Mouse (Mus musculus) kidney, embryonic 16.5 days (tissue): ENCODE data around the gene Adssl1. TPM values are rescaled to one million over a fixed set of nuclear protein-coding genes. Genes with fewer than 3 reads are reported as not detected.
A peak's percentile ranks its signal among the peaks of the same experiment; 100 is the strongest.

Source experiments
- ATAC-seq: fragments of 200-750 bp; cut with Nextera tagmentation; 2 replicates; pipeline ENCODE4 v1.8.0; 2017; ENCODE audit warnings: moderate TSS enrichment; ENCODE audit not compliant: low FRiP score, low TSS enrichment
- H3K27ac ChIP-seq: fragments of 300-500 bp; sonication (generic); 2 replicates; pipeline ENCODE4 v1.5.1; 2014; ENCODE audit warnings: low read length
- H3K27me3 ChIP-seq: fragments of 300-500 bp; sonication (generic); 2 replicates; pipeline ENCODE4 v1.6.1; 2014; ENCODE audit warnings: low read length, control low read depth, mixed read lengths; ENCODE audit not compliant: insufficient read depth
- H3K36me3 ChIP-seq: fragments of 300-500 bp; sonication (generic); 2 replicates; pipeline ENCODE4 v1.6.1; 2014; ENCODE audit warnings: low read length, control low read depth, mixed read lengths; ENCODE audit not compliant: insufficient read depth
- H3K4me1 ChIP-seq: fragments of 300-500 bp; sonication (generic); 2 replicates; pipeline ENCODE4 v1.6.1; 2014; ENCODE audit warnings: low read length, control low read depth, mixed read lengths; ENCODE audit not compliant: insufficient read depth
- H3K4me2 ChIP-seq: fragments of 300-500 bp; sonication (generic); replicated peaks from 2 replicates; pipeline ENCODE4 v1.6.1; 2014; ENCODE audit warnings: low read depth, low read length
- H3K4me3 ChIP-seq: fragments of 300-500 bp; sonication (generic); 2 replicates; pipeline ENCODE4 v1.5.1; 2014; ENCODE audit warnings: mild to moderate bottlenecking, low read length
- H3K9ac ChIP-seq: fragments of 300-500 bp; sonication (generic); replicated peaks from 2 replicates; pipeline ENCODE4 v1.6.1; 2014; ENCODE audit warnings: low read length
- H3K9me3 ChIP-seq: fragments of 300-500 bp; sonication (generic); 2 replicates; pipeline ENCODE4 v1.6.1; 2016; ENCODE audit warnings: low read length, control low read depth
- WGBS: fragments of 180-500 bp; shearing (Covaris S2); extraction: QIAGEN DNeasy Blood & Tissue Kit; methylation state at CpG from one replicate; pipeline ENCODE4 v1.1.7; 2014; 5-methylcytosine and 5-hydroxymethylcytosine counted together
- polyA plus RNA-seq: library from polyadenylated mRNA; unstranded; fragments of >200 nt; fragmentation: Nextera tagmentation; extraction: Ambion mirVana; gene quantifications from 2 replicates; pipeline ENCODE4 v1.2.1, GENCODE M21; 2015

Adssl1 gene
- polyA plus RNA-seq, 1 experiment from 2014 or later: 12.7 TPM

- Histone ChIP-seq H3K9ac (peak overlapping the region; percentile 100), H3K9me3 (no peaks in the 10 kb centered on the region), H3K27me3 (no peaks in the 10 kb centered on the region), H3K4me3 (peak overlapping the region; percentile 99), H3K4me1 (peaks cover 72% of the 10 kb centered on the region), H3K4me2 (peak overlapping the region; percentile 72), H3K36me3 (peaks cover 36% of the 10 kb centered on the region), H3K27ac (peak overlapping the region; percentile 50; the same call in 1 of the 2 replicates)
- WGBS: 73% methylated on average over 7 of the region's 7 CpGs
- no peak for ATAC-seq
Measured at GRCm38 (mm10) chr12:112671891-112672290, 52.0 kb downstream of the Adssl1 start.

- H3K27me3 ChIP-seq: 0 out of 2 replicates have a peak, but pooled peaks cover 4% of the 10 kb centered on the region
- H3K4me2 ChIP-seq: peak overlapping the region; percentile 72
- peak overlapping the region; percentile 100 for H3K9ac ChIP-seq
- 3% methylated on average over 21 of the region's 21 CpGs for WGBS
- peak overlapping the region; percentile 97 for H3K27ac ChIP-seq
- H3K36me3 ChIP-seq: peaks cover 29% of the 10 kb centered on the region
- peak overlapping the region; percentile 99 for H3K4me3 ChIP-seq
- H3K9me3 ChIP-seq: no peaks in the 10 kb centered on the region
- no peak for ATAC-seq
- H3K4me1 ChIP-seq: peaks cover 76% of the 10 kb centered on the region
Measured at GRCm38 (mm10) chr12:112672744-112673575, 53.1 kb downstream of the Adssl1 start.

GRCm38 (mm10) chr12:112673576-112674091, 53.8 kb downstream of the Adssl1 start:
- Histone ChIP-seq H3K4me3 (peak overlapping the region; percentile 99), H3K36me3 (peaks cover 23% of the 10 kb centered on the region), H3K9me3 (no peaks in the 10 kb centered on the region), H3K9ac (peak overlapping the region; percentile 100), H3K4me1 (peaks cover 75% of the 10 kb centered on the region), H3K4me2 (peak overlapping the region; percentile 72), H3K27ac (peak overlapping the region; percentile 97), H3K27me3 (0 out of 2 replicates have a peak, but pooled peaks cover 4% of the 10 kb centered on the region)
- 0% methylated on average over 32 of the region's 68 CpGs for WGBS
- ATAC-seq: peak; percentile 0; the same call in 1 of the 2 replicates

- H3K9ac ChIP-seq: peak within 1 kb of the TSS; percentile 100
Measured at GRCm38 (mm10) chr12:112674132-112675011, 54.5 kb downstream of the Adssl1 start, which contains the start of gene Akt1. Gene Akt1, minus strand, starts transcription at chr12:112674884.

DNA sequence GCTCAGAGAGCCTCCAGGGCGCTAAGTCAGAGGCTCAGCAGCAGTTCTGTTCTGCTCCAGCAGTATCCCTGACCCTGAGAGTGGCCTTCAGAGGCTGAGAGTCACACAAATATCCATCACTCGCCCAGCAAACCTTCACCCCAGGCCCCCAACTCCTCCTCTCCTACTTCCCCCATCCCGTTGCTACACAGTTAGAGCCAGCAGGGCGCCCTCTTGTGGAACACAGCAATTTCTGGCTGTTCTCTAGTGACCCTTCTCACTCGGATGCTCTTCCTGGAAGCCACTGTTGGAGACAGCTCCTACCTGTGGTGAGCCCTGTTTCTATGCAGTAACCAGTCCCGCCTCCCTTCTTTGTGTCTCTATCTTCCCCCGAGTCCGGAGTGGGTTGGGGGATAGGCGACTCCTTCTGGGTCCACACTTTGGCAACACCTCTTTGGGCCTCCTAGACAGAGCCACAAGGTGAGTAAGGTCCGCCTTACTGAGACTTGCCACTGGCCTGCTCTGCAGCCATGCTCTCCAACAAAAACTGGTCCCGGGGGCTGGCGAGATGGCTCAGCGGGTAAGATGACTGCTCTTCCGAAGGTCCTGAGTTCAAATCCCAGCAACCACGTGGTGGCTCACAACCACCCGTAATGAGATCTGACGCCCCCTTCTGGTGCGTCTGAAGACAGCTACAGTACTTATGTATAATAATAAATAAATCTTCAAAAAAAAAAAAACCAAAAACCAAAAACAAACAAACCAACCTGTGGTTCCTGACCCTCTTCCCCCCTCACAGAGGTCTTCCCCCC, 55.6 kb downstream of the Adssl1 start:
- Histone ChIP-seq H3K4me1 (peaks cover 67% of the 10 kb centered on the region), H3K36me3 (peaks cover 7% of the 10 kb centered on the region), H3K9ac (peak overlapping the region; percentile 100), H3K4me3 (peak overlapping the region; percentile 99), H3K27ac (peak overlapping the region; percentile 97), H3K27me3 (peaks cover 14% of the 10 kb centered on the region), H3K9me3 (no peaks in the 10 kb centered on the region), H3K4me2 (peak overlapping the region; percentile 72)
- ATAC-seq: peak; percentile 40
- whole genome bisulfite sequencing: 20% methylated on average over 18 of the region's 18 CpGs

More at GRCm38 (mm10) chr12:112674132-112675011, 54.5 kb downstream of the Adssl1 start, which contains the start of gene Akt1:
- H3K27me3 ChIP-seq: peaks cover 4% of the 10 kb centered on the region; the same call in 1 of the 2 replicates
- H3K9me3 ChIP-seq: no peaks in the 10 kb centered on the region
- under 1% methylated on average over 46 of the region's 70 CpGs for WGBS
- peak within 1 kb of the TSS; percentile 72 for H3K4me2 ChIP-seq
- peak within 1 kb of the TSS; percentile 99 for H3K4me3 ChIP-seq
- H3K36me3 ChIP-seq: peaks cover 18% of the 10 kb centered on the region
- H3K27ac ChIP-seq: peak within 1 kb of the TSS; percentile 97
- peaks cover 71% of the 10 kb centered on the region for H3K4me1 ChIP-seq
- ATAC-seq: peak; percentile 37

DNA sequence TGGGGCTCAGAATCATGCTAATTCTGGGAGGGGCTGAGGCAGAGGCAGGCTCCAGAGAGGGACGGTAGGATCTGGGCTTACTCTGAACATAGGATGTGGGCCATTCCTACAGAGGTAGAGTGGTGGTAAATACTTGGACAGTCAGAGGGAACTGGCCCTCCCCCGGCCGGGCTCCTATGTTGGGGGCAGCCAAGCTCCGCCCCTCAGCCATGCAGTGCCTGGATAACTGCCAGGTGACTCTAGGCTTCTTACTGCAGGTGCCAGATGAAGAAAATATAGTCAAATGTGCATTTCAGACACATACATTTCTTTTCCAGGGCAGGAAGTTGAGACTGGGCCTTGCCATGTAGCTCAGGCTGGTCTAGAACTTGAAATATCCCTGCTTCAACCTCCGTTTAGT, 57.2 kb downstream of the Adssl1 start:
- no peak overlapping the region for H3K27ac ChIP-seq
- H3K9ac ChIP-seq: no peak overlapping the region
- no peaks in the 10 kb centered on the region; the same call in 1 of the 2 replicates for H3K36me3 ChIP-seq
- peaks cover 51% of the 10 kb centered on the region for H3K4me1 ChIP-seq
- WGBS: 47% methylated on average over 5 of the region's 5 CpGs
- no peak for ATAC-seq
- peaks cover 23% of the 10 kb centered on the region for H3K27me3 ChIP-seq
- H3K4me2 ChIP-seq: no peak overlapping the region
- no peak overlapping the region for H3K4me3 ChIP-seq
- H3K9me3 ChIP-seq: no peaks in the 10 kb centered on the region

DNA sequence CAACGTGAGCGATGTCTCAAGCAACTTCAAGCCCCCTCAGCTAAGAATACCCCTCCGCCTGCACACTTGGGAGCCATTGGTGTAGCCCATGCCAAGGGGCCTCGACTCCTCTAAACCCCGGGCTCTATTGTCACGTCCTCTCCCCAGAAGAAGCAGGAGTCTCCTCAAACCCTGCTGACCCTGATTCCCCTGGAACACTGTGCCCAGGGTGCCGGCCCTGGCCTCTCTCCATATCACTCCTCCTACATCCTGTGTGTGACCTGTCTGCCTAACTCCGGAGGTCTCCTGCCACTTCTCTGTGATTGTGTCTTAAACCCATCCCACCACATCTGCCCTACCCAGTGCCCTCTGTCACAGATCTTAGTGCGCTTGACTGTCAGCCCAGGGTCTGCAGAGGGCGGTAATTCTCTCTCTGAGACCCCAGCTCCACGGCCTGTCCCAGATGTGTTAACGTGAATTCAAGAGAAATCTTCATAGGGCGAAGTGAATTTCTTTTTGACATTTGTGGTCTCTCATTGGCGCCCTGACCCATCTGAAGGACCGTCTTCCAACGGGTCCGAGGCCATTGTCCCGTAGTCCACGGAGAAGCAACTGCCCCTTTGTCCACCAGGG, 58.2 kb downstream of the Adssl1 start:
- Histone ChIP-seq H3K4me1 (peaks cover 41% of the 10 kb centered on the region), H3K27ac (peak overlapping the region; percentile 77; the same call in 1 of the 2 replicates), H3K27me3 (peaks cover 23% of the 10 kb centered on the region), H3K4me3 (peak overlapping the region; percentile 68), H3K9ac (peak overlapping the region; percentile 70), H3K36me3 (no peaks in the 10 kb centered on the region; the same call in 1 of the 2 replicates), H3K9me3 (no peaks in the 10 kb centered on the region), H3K4me2 (peak overlapping the region; percentile 100)
- WGBS: 15% methylated on average over 19 of the region's 19 CpGs
- no peak for ATAC-seq

DNA sequence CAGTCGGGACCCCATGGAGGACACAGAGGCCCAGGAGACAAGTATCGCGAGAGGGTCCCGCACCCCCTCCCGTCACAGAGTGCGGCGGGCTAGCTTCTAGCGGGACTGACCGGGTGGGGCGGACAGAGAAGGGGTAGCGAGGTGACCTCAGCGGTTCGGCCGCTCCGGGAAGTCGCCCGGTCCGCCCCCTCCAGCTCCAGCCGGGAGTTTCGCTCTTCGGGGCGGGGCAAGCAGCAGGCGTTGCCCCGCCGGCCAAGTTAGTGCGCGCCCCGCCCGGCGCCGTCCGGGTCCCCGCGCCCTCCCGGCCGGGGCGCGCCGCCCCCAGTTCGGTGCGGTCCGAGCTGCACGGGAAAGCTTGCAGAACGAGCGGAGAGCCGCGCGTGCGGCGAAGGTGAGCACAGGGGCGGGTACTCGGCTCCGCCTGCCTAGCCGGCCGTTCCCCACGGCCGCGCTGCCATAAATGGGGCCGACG, 58.7 kb downstream of the Adssl1 start, which contains the start of gene Zbtb42:
TSS of gene Zbtb42 (plus strand) at position 274 of the 472 bp plus-strand sequence.
- no peaks in the 10 kb centered on the region; the same call in 1 of the 2 replicates for H3K36me3 ChIP-seq
- H3K27me3 ChIP-seq: peaks cover 23% of the 10 kb centered on the region
- peak within 1 kb of the TSS; percentile 77; the same call in 1 of the 2 replicates for H3K27ac ChIP-seq
- peak within 1 kb of the TSS; percentile 68 for H3K4me3 ChIP-seq
- no peaks in the 10 kb centered on the region for H3K9me3 ChIP-seq
- under 1% methylated on average over 52 of the region's 60 CpGs for WGBS
- peaks cover 40% of the 10 kb centered on the region for H3K4me1 ChIP-seq
- H3K4me2 ChIP-seq: peak within 1 kb of the TSS; percentile 100
- ATAC-seq: peak; percentile 14
- peak within 1 kb of the TSS; percentile 70 for H3K9ac ChIP-seq
